Mouse (Mus musculus): ENCODE measurements around the gene Fgd3. TPM values are rescaled to one million over a fixed set of nuclear protein-coding genes. Genes with fewer than 3 reads are reported as not detected.

Gene Fgd3
- total RNA-seq (2023): 132 and 183 TPM in 2 replicates

DNA sequence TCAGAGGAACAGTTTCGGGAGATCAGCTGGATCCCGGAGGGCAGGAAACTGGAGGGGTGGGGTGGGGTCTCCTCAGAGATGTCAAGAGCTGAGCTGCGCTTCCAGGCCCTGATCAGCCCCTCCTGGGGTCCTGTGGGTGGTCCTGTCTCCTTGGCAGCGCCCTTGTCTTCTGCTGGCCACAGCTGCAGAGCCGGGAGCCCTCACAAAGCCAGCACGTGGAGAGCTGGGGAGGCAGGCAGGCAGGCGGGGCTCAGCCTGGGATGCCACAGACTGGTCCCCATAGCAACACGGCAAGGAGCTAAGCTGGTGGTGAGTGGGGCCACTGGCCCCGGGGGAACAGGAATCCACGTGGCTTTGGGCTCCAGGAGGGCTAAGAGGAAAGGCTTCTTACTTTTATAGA is at the start of gene Fgd3:
Gene Fgd3, minus strand, starts transcription at position 272 of the 400 bp plus-strand sequence.

DNA sequence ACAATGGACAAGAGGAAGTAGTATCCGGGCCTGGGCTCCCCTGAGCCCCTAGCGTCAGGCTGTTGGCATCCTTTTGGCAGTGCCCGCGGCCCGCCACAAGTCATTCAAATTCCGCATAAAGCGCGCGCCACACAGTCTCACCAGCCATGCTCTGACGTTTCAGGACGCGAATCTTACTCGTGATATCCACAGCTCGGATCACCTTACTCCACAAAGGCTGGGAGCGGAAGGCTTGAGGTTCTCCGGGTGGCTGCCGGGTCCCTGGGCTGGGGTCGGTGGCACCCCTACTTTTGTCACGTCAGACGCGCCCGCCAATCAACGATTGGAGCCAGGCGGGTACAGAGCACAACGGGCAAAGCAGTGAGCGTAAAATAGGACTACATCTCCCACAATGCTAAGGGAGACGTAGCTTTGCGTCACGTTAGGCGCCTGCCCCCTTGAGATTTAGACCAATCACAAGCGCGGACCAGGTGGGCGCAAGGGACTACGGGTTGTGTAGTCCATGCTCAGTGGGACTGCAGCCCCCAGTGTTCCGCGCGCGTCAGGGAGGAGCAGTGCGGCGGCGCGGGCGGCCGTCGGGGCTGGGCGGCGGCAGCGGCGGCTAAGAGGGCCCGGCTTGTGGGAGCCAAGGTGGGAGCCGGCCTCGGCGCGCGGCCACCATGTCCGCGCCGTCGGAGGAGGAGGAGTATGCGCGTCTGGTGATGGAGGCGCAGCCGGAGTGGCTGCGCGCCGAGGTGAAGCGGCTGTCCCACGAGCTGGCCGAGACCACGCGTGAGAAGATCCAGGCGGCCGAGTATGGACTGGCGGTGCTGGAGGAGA is 21.1 kb upstream of the Fgd3 start, which contains the start of gene Bicd2:
Gene Bicd2, plus strand, starts transcription at position 574 of the 819 bp plus-strand sequence.

DNA sequence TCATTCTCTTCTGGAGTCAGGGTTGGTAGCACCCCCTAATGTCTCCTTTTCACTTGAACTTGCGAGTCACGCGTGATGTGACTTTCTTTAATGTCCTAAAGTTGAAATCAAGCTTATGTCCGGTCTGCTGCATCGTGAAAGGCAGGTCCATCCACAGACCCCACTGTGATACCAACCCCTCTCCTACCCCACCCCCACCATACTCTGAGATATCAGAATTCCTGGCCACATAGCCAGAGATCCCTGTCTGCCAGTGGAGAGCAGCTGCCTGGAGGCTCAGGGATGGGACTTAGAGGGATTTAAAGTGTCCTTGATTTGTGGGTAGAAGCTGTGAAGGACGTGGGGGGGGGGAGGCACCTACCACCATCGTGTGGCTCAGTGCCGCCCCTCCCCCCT is 71.6 kb downstream of the Fgd3 start, which contains the start of gene Susd3:
Gene Susd3, minus strand, starts transcription at position 240 of the 396 bp plus-strand sequence.

DNA sequence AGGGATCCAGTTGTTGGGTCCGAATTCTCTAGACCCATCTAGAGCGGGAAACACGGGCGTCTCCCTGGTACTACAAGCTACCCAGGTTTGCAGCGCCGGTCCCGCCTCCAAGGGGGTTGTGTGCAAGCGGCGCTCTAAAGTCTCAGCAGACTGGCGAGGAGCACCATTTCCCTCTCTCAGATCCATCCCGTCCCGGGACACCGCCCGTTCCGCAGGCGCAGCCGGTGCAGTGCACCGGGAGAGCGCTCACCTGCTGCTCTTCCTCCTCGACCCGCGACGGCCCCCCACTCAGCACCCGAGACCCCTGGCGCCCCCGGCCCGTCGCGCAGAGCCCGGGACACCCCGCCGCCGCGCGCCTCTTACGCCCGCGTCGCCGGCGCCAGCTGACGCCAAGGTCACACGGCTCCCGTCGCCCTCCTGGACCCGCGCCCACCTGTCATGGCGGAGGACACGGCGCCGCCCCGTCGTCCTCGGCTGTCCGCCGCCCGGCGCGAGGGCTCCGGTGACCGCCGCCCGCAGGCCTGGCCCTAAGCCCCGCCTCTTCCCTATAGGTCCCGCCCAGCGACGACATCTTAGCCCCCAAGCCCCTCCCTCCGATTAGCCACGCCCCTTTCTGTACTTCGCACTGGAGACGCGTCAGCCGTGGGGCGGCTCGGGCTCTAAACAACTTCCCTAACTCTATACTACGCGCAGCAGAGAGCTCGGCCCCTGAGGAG is 104.4 kb downstream of the Fgd3 start, which contains the start of gene Card19:
Gene Card19, minus strand, starts transcription at position 534 of the 716 bp plus-strand sequence.

Other genes starting within 250 kb of the Fgd3 start
- gene Wnk2, start 172.3 kb downstream of the Fgd3 start, total RNA-seq (2023): 0.32 TPM in 1 of 2 replicates, not detected in the other
- 187 and 188 TPM in 2 replicates for gene Ninj1, start 132.8 kb downstream of the Fgd3 start, total RNA-seq (2023)
- gene Card19, start 104.3 kb downstream of the Fgd3 start, total RNA-seq (2023): 215 and 232 TPM in 2 replicates
- 26.8 and 31.6 TPM in 2 replicates for gene Susd3, start 71.6 kb downstream of the Fgd3 start, total RNA-seq (2023)
- 13.4 and 14.7 TPM in 2 replicates for gene Bicd2, start 21.3 kb upstream of the Fgd3 start, total RNA-seq (2023)
- gene Ippk, start 100.9 kb upstream of the Fgd3 start, total RNA-seq (2023): 5.0 and 6.0 TPM in 2 replicates
- 0.60 and 0.70 TPM in 2 replicates for gene Tes3-ps, start 173.0 kb upstream of the Fgd3 start, total RNA-seq (2023)
- not detected in 2 replicates for gene Ecm2, start 184.5 kb upstream of the Fgd3 start, total RNA-seq (2023)
- gene Aspn, start 224.1 kb upstream of the Fgd3 start, total RNA-seq (2023): not detected in 2 replicates